Mouse (Mus musculus) liver, adult 2 months (tissue): ENCODE results near the gene Fbxo47.

Experiments used
- CTCF ChIP-seq: fragments of 200-500 bp; IDR thresholded peaks from 2 replicates; pipeline ENCODE4 v1.5.1; 2011; ENCODE audit warnings: low read depth, low read length, control low read depth
- POLR2A ChIP-seq: fragments of 200-500 bp; IDR thresholded peaks from 2 replicates; pipeline ENCODE4 v1.6.1; 2011; ENCODE audit warnings: low read length, control low read depth; ENCODE audit not compliant: insufficient read depth; ENCODE audit errors: extremely low read depth

- TF ChIP-seq CTCF: no peak
- no peak for TF ChIP-seq POLR2A
These were observed 44.4 kb downstream of the Fbxo47 start for GRCm38 (mm10) chr11:97839441-97840134.
